Mouse (Mus musculus) thymus, postnatal 25 days (tissue): ENCODE data around the gene Nipal3.

ENCODE experiments used
- DNase-seq: peaks from one replicate; pipeline ENCODE4 v3.0.0; 2022

The Nipal3 gene

GRCm38 (mm10) chr4:135433443-135434394, 61.1 kb downstream of the Nipal3 start, which contains the start of gene Rcan3:
Gene Rcan3, minus strand, starts transcription at chr4:135433853.
- peak; percentile 83 for DNase-seq

DNA sequence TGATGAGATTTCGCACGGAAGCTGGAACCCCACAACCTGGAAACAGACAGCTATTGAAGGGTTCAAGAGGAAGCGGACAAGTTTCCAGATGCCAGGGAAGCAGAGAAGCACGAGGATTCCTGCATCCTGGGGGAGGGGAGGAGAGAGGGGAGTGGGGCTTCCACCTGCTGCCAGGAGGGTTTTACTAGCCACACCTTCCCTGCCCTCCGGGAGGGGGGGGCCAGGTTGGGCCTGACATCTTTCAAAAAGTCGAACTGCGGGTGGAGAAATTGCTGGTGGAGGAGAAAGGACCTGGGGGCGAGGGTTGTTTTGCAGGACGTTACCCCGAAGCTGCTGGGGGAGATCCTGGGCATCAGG, 61.8 kb downstream of the Nipal3 start:
- no peak for DNase-seq

GRCm38 (mm10) chr4:135429990-135430760, 64.7 kb downstream of the Nipal3 start:
- DNase-seq: no peak

DNA sequence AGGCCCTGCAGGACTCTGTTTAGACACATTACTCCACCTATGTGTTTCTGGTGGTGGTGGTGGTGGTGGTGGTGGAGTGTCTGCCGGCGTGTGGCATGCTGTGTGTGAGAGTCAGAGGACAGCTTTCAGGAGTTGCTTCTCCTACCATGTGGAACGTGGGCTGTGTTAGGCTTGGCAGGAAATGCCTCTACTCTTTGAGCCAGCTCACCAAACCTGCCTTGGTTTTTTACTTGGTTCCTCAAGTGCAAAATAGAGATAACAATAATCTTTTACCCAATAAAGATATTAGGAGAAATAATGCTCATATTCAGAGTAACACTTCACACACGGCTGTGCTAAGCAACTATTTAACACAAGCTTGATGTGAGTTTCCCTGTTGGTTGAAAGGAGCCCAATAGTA, 65.5 kb downstream of the Nipal3 start:
- DNase-seq: no peak

- DNase-seq: peak; percentile 42
These were observed 68.3 kb downstream of the Nipal3 start for GRCm38 (mm10) chr4:135426587-135426986.

DNA sequence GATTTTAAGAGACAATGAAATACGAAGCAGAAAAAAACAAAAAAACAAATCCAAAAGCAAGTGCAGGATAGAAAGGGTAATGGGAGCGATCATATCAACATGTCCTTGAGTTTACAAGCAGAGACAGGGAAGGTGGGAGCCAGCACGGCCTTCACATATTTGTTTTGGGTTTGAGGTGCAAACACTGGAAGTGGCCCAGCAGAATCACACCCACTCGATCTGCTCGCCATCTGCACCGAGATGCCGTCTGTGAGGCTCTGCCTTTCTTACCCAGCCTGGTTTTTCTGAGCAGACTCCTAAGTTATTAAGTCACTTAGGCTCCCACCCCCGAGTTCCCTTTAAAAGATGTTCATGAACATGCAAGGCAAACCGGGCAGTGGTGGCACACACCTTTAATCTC, 69.2 kb downstream of the Nipal3 start:
- no peak for DNase-seq

DNA sequence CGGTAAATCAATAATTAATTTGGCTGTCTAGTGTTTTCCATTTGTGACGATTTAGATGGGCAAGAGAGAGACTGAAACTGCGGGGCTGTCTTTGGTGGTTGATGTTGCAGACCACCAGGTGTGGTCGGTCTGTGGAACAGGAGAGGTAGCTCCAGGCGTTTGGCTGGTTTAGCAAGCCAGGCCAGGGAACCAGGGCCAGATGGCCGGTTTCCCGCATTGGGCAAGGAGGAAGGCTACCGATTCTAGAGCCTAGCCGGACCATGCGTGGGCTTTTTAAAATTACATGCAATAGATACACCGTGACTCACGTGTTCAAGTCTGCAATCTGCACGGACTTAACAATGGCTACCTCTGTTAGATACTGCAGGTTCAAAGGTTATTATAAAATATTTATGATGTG, 73.9 kb downstream of the Nipal3 start:
- DNase-seq: no peak

DNA sequence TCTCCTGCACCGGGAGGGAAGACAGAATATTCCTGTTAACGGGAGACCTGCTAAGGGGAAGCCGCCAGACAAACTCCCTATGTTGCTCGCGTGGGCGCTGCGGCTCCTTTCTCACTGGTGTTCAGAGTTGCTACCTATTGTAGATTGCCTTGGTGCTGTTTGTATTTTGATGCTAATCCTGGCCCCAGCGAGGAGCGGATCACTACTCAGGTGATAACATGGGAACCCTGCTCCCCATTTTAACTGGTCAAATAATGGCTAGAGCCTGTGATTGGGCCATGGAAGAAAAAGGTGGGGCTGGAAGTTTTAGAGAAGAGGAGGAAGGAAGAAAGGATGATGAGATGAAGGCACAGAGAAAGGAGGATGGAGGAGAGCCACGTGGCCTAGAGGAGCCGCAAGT, 74.4 kb downstream of the Nipal3 start:
- DNase-seq: no peak

DNA sequence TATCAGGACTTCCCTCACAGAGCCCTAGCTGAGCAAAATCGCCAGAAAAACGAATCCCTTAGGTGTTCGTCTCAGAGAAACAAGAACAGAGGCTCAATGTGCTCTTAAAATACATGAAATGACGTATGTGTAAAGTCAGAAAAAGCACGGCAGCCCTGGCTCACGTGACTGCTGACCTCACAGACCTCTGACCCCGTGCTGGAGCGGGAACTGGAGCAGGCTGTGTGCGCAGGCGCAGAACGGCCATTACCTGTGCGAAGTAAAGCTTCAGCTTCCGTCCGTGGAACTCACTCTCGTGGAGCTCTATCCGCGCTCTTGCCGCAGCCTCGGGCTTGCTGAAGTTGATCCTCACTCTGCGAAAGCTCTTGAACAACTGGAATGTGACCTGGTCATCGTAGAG, 74.8 kb downstream of the Nipal3 start:
- DNase-seq: no peak

- DNase-seq: peak; percentile 26
These were observed 78.5 kb downstream of the Nipal3 start for GRCm38 (mm10) chr4:135416367-135416766.

DNA sequence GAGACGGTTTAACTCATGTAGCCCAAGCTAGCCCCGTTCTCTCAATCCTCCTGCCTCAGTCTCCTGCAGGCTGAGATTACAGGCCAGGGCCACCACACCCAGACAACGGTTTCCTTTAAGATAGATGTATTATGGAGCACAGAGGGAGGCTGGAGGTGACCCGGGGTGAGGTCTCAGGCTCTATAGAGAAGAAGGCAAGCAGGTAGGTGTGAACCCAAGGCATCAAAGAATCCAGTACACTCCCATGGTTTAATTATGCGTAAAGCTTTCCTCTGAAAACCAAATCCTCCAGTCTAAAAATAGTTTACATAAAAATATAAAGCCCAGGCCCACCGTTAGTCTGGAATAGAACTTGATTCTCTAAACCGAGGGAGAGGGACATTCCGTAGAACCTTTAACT, 81.3 kb downstream of the Nipal3 start:
- no peak for DNase-seq

DNA sequence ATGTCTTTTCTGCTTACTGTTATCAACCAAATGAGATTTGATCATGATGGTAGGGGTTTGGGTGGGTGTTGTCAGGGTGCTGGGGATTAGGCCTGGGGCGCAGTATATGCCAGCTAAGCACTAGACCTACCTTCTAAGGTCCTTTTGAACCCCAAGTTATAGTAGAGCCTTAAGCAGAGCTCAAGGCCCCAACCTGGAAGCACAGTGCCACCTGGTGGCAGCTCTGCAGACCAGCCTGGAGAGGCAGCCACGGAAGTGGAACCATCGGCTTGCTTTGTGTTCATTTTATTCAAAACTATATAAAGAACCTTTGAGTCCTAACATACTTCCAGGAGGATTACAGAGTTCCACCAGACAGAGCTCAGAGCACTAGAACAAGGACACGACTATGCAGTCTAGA, 83.2 kb downstream of the Nipal3 start:
- DNase-seq: peak; percentile 70

GRCm38 (mm10) chr4:135406180-135406579, 88.7 kb downstream of the Nipal3 start:
- DNase-seq: peak; percentile 37

GRCm38 (mm10) chr4:135404916-135405315, 89.9 kb downstream of the Nipal3 start:
- DNase-seq: no peak

GRCm38 (mm10) chr4:135404048-135404447, 90.8 kb downstream of the Nipal3 start:
- no peak for DNase-seq

- DNase-seq: no peak
These were observed 93.0 kb downstream of the Nipal3 start for GRCm38 (mm10) chr4:135401881-135402280.

GRCm38 (mm10) chr4:135397991-135398390, 96.8 kb downstream of the Nipal3 start, which contains the start of gene Ncmap:
Gene Ncmap, minus strand, starts transcription at chr4:135398227.
- no peak for DNase-seq

GRCm38 (mm10) chr4:135397551-135397950, 97.3 kb downstream of the Nipal3 start:
- DNase-seq: no peak

DNA sequence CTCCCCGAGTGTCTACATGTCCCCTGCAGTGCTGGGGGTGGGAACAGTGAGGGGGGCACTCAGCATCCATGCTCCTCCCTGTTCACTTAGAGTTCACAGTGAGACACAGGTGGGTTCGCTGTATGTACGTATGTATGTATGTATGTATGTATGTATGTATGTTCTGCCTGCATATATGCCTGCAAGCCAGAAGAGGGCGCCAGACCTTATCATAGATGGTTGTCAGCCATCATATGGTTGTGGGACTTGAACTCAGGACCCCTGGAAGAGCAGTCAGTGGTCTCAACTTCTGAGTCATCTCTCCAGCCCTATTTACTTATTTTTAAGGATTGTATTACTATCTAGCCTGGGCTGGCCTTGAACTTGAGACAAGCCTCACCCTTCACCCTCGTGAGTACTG, 98.5 kb downstream of the Nipal3 start:
- no peak for DNase-seq
